Mouse (Mus musculus) left cerebral cortex, adult 18-20 months (tissue): ENCODE data around the gene Defb45. TPM values are rescaled to one million over a fixed set of nuclear protein-coding genes. Genes with fewer than 3 reads are reported as not detected.
A peak's percentile ranks its signal among the peaks of the same experiment; 100 is the strongest.

Experiments
- DNase-seq, 2 experiments: peaks; one replicate each; pipeline ENCODE4 v3.0.0; 2021 to 2022; ENCODE audit warnings: low spot score in 2 of 2, mixed read lengths in 1 of 2
- total RNA-seq, 2 experiments: library from RNA; stranded (reverse); gene quantifications; 2 replicates each; pipeline ENCODE4 v1.2.3; 2021

Defb45 gene
- total RNA-seq, 2 experiments from 2014 or later, result not detected

DNA sequence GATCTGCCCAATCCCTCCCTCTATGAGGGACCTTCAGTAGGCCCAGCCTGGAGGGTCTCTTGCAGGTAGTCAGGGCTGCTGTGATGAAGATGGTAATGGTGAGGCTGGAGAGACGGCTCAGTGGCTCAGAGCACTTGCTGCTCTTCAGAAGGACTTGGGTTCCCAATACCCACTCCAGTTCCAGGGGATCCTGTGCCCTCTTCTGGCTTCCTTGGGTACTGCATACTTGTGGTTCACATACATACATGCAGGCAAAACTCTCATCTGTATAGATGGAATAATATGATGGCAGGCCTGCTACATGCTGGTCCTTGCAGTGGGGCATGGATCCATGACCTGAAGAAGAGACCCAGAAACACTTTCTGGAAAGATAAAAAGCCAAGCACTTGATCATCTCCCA is 9.5 kb upstream of the Defb45 start:
- no peak for DNase-seq

GRCm38 (mm10) chr2:152607746-152608145 is 8.5 kb upstream of the Defb45 start:
- DNase-seq, result no peak

DNA sequence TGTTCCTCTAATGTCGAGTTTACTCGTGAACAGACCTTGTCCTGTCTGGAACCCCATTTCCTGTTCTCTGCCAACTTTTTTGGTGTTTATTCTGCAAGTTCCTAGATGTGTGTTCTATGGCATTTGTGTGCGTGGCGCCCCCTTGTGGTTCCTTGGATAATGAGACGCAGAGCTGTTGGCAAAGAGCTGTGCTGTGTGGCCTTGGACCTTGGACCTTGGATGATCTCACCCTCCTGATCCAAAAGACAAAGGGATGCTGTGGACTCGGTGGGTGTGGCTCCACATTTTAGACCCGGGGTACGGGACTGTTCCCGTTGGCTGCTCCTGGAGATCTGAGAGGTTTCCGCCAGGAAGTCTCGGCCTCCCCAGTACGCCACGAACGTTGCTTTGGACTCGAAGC is 4.9 kb upstream of the Defb45 start, which contains the start of gene Defb36:
Gene Defb36 (plus strand): TSS at position 271 of the 400 bp plus-strand sequence.
- DNase-seq, result peak; percentile 29 to 39

DNA sequence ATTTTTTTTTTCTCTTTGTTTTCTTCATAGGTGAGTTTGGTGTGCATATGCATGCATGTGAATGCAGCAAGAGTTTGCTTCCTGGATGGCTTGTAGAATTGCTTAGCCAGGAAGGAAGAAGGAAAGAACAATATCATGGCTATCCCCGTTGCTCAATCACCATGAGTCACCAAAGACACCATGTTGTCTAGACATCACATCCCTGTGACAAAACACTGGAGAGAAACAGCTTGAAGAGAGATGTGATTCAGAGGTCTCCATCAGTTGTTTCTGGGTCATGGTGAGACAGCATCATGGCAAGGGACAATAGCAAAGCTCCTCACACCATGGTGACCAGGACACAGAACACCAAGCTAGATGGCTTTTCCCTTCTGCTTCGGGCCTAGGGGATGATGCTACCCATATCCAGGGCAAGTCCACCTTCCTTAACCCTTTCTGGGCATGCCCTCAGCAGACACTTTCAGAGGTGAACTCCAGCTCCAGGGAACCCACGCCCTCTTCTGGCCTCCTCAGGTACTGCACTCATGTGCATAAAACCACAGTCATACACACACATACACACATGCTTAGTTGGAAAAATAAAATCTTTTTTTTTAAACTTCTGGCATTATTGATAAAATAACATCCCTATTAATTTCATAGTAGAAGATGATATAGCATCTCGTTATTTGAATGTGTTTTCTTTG is 2.2 kb upstream of the Defb45 start:
- no peak for DNase-seq

DNA sequence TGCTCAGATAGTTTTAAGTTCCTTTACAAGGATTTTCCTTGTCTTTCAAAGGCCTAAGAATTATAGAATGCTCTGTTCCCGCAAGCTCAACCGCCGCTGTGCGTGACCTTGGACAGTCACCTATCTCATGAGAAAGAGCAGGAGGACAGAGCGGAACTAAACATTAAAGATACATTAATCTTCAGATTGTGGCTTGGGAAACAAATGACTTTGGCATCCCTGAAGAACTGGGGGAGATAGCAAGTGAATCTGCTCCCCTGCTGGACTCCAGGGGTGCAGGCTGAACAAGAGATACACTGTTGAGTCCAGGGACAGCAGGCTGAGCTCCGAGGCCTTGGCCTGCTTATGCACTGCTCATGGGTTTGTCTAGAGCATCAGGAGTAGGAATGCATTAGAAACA is 877 bp upstream of the Defb45 start:
- DNase-seq, result no peak

DNA sequence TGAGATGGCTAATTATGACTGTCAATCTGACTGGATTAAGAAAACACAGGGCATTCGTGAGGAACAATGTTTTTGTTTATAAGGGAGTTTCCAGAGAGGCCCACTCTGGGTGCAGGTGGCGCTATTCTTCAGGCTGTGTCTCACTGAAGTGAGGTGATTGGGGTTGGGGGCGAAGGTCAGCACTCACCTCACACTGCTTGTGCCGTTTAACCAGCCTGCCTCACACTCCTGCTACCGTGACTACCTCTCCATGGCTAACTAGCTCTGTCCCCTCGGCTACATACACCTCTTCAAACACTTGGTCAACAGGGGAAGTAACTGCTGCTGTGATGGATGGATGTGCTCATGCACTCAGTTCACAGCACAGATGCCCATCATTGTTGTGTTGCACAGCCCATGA is 10.2 kb downstream of the Defb45 start:
- DNase-seq, result no peak

DNA sequence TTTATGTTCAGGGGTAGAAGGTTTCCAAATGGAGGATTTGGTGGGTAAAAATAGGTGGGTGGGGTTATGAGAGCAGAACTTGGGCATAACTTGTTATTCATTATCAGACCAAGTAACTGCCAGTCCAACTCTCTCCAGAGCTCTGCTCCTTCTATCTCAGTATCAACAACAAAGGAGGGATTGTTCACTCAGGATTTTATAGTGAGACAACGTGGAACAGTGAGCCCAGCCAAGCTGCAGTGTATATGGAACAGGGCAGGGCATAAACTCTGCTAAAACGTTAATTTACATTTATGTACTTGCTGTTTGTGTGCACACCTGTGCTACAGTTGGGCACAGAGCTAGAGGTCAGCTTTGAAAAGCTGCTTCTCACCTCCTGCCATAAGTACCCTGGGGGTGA is 10.7 kb downstream of the Defb45 start:
- no peak for DNase-seq

GRCm38 (mm10) chr2:152586926-152587560 is 12.2 kb downstream of the Defb45 start:
- no peak for DNase-seq

GRCm38 (mm10) chr2:152580612-152581011 is 18.6 kb downstream of the Defb45 start:
- no peak for DNase-seq

GRCm38 (mm10) chr2:152580107-152580506 is 19.1 kb downstream of the Defb45 start, which contains the start of gene Defb19:
Gene Defb19 (minus strand): TSS chr2:152580312.
- no peak for DNase-seq

DNA sequence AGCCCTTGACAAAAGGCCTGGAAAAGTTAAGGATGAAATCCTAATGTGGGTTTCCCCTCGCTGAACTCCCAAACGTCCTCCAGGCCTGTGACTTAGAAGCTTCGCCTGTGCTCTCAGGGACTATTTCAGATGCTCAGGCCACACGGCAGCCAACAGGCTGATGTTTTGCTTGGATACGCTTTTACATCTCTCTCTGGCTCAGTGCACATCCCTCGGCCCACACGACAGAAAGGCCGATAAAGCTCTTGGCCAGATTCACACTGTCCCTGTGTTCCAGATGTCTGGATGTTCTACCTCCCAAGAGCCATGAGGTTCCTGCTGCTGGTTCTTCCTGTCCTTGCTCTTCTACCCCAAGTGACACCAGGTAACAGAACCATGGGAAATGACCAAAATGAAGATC is 25.7 kb downstream of the Defb45 start:
- no peak for DNase-seq

DNA sequence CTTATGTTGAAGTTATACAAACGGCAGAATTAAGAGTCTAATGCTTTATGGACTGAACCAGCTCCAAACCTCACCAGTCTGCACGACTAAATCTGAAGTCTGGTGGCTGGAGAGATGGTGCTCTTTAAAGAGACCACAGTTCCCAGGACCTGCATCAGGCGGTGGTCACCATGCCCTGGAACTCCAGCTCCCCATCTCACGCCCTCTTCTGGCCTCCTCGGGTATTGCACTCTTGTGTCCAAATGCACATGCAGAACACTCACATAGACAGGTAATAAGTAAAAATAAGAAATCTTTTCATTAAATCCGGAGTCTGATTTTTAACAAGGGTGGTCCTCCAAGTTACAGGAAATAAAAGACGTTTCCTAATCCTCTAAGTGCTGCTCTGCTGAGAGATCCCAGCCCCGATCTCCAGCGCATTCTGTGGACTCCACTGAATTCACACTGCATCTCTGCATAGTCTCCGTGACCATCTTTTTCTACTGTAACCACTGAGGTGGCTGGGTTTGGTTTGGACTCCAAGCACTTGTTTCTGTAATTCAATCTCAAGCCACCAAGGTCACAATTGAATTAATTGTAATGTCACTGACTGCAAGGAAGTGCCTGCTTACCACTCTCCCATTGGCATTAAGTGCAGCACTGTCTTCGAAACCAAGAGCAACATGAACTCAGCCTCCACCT is 26.9 kb downstream of the Defb45 start, which contains the start of gene Defb21:
Gene Defb21 (plus strand): TSS at position 631 of the 681 bp plus-strand sequence.
- DNase-seq, result no peak

DNA sequence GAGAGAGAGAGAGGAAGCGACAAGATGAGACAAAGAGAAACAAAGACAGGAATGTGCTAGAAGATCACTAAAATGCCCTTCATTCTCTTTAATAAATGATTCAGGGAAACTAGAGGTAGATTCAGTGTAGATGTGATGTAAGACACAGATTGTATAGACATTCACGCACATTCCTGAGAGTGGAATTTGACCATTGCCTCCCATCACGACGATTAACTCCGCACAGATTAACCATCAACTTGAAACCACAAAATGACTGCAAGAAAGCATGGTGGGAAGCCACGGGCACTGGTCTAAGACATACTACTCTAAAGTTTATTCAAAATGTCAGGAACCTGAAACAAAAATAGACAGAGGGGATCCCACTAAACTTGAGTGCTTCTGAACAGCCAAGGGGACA is 28.9 kb downstream of the Defb45 start:
- no peak for DNase-seq

GRCm38 (mm10) chr2:152569881-152570280 is 29.3 kb downstream of the Defb45 start:
- no peak for DNase-seq

- DNase-seq, result no peak
These were observed 30.2 kb downstream of the Defb45 start, which contains the start of gene Gm17416 for GRCm38 (mm10) chr2:152569038-152569437. Gene Gm17416 (plus strand): TSS chr2:152569338.

DNA sequence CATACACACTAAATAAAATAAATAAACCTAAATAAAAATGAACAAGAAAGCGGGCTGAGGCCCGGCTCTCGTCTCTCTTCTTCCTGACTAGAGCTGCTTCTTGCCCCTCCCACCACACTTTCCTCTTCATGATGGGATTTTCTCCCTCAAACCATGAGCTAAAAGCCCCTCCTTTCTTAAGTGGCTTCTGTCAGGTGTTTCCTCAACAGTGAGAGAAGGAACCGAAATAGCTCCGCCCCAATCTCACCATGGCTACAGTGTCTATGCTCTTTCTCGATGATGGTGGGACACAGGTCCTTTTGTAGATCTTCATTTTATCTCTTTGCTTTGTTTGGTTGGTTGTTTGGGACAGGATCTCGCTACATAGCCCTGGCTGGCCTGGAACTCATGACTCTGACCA is 42.5 kb downstream of the Defb45 start:
- no peak for DNase-seq

- peak; percentile 75 to 78 for DNase-seq
These were observed 45.3 kb downstream of the Defb45 start for GRCm38 (mm10) chr2:152553774-152554423.

DNA sequence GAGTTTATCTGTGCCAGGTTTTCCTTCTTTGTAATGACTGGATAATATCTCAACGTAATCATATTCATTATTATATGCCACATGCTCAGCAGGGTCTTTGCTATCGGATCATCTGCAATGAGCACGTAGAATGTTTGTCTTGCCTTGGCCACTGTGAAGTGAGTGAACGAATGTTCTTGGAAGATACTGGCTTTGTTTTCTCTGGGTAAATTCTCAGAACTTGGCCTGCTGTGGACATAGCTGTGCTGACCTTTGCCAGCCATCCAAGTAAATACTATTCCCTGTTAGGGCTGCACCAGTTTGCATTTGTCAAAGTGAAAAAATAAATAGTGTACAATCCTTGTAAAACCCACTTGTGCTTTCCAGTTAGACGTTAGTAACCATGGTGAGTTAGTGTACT is 51.1 kb downstream of the Defb45 start:
- DNase-seq, result no peak

DNA sequence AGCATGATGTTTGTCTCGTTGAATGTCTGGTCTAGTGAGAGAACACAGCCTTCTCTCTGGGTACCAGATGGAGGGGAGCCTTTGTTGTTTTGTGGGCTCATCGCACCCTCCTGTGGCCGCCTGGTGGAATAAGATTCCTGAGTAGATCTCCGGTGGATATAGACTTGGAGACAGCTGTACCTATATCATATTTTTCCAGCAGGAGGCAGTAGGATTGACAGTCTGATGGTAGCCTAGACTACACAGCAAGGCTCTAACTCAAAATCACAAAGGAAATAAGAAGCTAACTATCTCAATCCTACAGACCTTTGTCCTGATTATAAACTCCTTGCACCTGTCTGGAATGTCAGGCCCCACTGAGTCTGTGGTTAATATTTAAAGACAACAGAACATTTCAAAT is 54.5 kb downstream of the Defb45 start:
- DNase-seq, result peak; percentile 47 to 69

GRCm38 (mm10) chr2:152543478-152543877 is 55.7 kb downstream of the Defb45 start:
- DNase-seq, result no peak
